Mouse (Mus musculus): ENCODE measurements around the gene March11.

- TF ChIP-seq CTCF (IDR thresholded peaks at IDR 0.05; ENCODE audit: extremely low read depth, insufficient read depth, low read length) (no peak), POLR2A (IDR thresholded peaks at IDR 0.05; ENCODE audit: extremely low read depth, insufficient read depth, low read length) (no peak)
Measured at GRCm38 (mm10) chr15:26276035-26276511, 32.8 kb upstream of the March11 start.
